In the genomic region with DNA sequence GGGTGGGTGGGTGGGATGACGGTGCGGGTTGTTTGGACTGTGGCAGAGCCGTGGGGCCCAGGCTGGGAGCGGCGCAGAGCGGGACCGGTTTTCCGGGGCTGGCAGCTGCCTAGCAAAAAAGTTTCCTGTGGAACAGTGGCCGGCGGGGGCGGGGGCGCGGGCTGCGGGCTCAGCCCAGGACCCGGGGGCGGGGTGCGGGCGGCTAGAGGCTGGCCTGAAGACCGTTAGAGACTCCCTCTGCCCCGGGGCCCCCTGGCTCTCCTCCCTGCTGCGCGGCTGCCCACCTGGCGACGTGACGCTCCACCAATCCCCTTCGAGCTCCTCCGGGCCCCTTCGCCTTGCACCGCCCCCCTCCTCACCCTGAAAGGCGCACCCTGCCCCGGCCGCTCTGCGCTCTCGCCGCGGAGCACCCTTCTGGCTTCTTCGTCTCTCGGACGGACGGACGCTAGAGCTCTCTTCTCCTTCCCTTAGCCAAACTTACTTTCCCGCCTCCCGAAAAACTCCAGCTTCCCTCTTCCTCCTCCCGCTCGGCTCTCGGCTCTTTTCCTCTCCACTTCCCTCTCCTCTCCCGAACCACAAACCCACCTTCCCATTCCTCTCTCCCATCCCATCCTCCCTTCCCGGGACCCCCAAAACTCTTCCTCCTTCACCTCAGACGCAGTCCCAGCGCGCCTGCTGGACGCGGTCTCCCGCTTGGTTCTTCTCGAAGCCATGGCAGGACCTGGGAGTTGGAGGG, we compare ENCODE assay signal across 8 mouse cellular contexts. TPM values are rescaled to one million over a fixed set of nuclear protein-coding genes. Genes with fewer than 3 reads are reported as not detected.
A peak's percentile ranks its signal among the peaks of the same experiment; 100 is the strongest.
DNase-seq lines count a peak whose midpoint lies in the region; ATAC-seq and TF ChIP-seq lines count a peak whose summit lies in the region.

A gene (plus strand): TSS at position 390 of the 736 bp plus-strand sequence.

- H3K27me3 ChIP-seq in kidney, adult 2 months (replicated peaks; ENCODE audit: control insufficient read depth, insufficient read depth, low read length): no peaks in the 10 kb centered on the region
- peaks cover 33% of the 10 kb centered on the region for H3K27me3 ChIP-seq in embryonic facial prominence, embryonic 13.5 days
- peaks cover 43% of the 10 kb centered on the region for H3K27me3 ChIP-seq in neural tube, embryonic 13.5 days

- peak; percentile 79; the same call in 1 of the 2 replicates for ATAC-seq in embryonic facial prominence, embryonic 13.5 days (ENCODE audit: insufficient number of reproducible peaks, insufficient read depth, low FRiP score, low TSS enrichment, low read depth)
- ATAC-seq in neural tube, embryonic 13.5 days (ENCODE audit: low read depth): peak; percentile 40
- no peak for ATAC-seq in CD4-positive, CD25-positive, alpha-beta regulatory T cell, adult 4 months
- no peak for ATAC-seq in cerebellum, adult (ENCODE audit: insufficient number of reproducible peaks, low FRiP score, low TSS enrichment)

- intact Hi-C loops in heart, postnatal 10 days (cut with DNase I): no loop called here

- H3K4me1 ChIP-seq in kidney, adult 2 months (ENCODE audit: control insufficient read depth, insufficient read depth, low read length): no peaks in the 10 kb centered on the region
- H3K4me1 ChIP-seq in embryonic facial prominence, embryonic 13.5 days: no peaks in the 10 kb centered on the region
- 0 out of 2 replicates have a peak, but pooled peaks cover 4% of the 10 kb centered on the region for H3K4me1 ChIP-seq in neural tube, embryonic 13.5 days (replicated peaks)

- WGBS in kidney, adult 2 months: under 1% methylated on average over 35 of the region's 55 CpGs
- WGBS in embryonic facial prominence, embryonic 13.5 days: 28% methylated on average over 43 of the region's 55 CpGs
- WGBS in neural tube, embryonic 13.5 days: 22% methylated on average over 35 of the region's 55 CpGs

- H3K36me3 ChIP-seq in kidney, adult 2 months (ENCODE audit: control insufficient read depth, insufficient read depth, low read length): no peaks in the 10 kb centered on the region
- no peaks in the 10 kb centered on the region for H3K36me3 ChIP-seq in embryonic facial prominence, embryonic 13.5 days
- H3K36me3 ChIP-seq in neural tube, embryonic 13.5 days: no peaks in the 10 kb centered on the region

- DNase-seq in kidney, adult 2 months: peak; percentile 0
- DNase-seq in kidney, adult 11 months: no peak
- peak; percentile 41 to 59 for DNase-seq in heart, postnatal 10 days
- peak; percentile 44 for DNase-seq in liver

- peak within 1 kb of the TSS; percentile 22; the same call in 1 of the 2 replicates for H3K4me3 ChIP-seq in kidney, adult 2 months (ENCODE audit: insufficient read depth, low read depth, low read length)
- H3K4me3 ChIP-seq in embryonic facial prominence, embryonic 13.5 days: peak within 1 kb of the TSS; percentile 48
- H3K4me3 ChIP-seq in neural tube, embryonic 13.5 days: peak within 1 kb of the TSS; percentile 43

- H3K9ac ChIP-seq in embryonic facial prominence, embryonic 13.5 days: peak within 1 kb of the TSS; percentile 70
- peak within 1 kb of the TSS; percentile 54; the same call in 1 of the 2 replicates for H3K9ac ChIP-seq in neural tube, embryonic 13.5 days

- no peak for TF ChIP-seq CTCF in kidney, adult 2 months (conservative IDR thresholded peaks at IDR 0.05; ENCODE audit: insufficient read depth, insufficient read length, low read depth, low read length)

- H3K4me2 ChIP-seq in embryonic facial prominence, embryonic 13.5 days: peak within 1 kb of the TSS; percentile 64
- peak within 1 kb of the TSS; percentile 74 for H3K4me2 ChIP-seq in neural tube, embryonic 13.5 days

- H3K27ac ChIP-seq in kidney, adult 2 months (ENCODE audit: insufficient read depth, low read depth, low read length): no peak within 1 kb of the TSS
- H3K27ac ChIP-seq in embryonic facial prominence, embryonic 13.5 days: no peak within 1 kb of the TSS
- no peak within 1 kb of the TSS for H3K27ac ChIP-seq in neural tube, embryonic 13.5 days (replicated peaks)

- no peaks in the 10 kb centered on the region for H3K9me3 ChIP-seq in embryonic facial prominence, embryonic 13.5 days
- H3K9me3 ChIP-seq in neural tube, embryonic 13.5 days: no peaks in the 10 kb centered on the region

- TF ChIP-seq POLR2A in kidney, adult 2 months (IDR thresholded peaks at IDR 0.05; ENCODE audit: low read depth, low read length): no peak

RNA-seq across cellular contexts. Expression of the gene that starts here (rescaled TPM):
- polyA plus RNA-seq in kidney, adult 2 months (2012; rRNA removed): 0.02 and 0.04 TPM in 2 replicates
- 18.3 and 18.5 TPM in 2 replicates for polyA plus RNA-seq in embryonic facial prominence, embryonic 13.5 days (2015; fragmentation: Nextera tagmentation; extraction: Ambion mirVana)
- 10 to 100 TPM; 21.3 to 23.2 TPM for total RNA-seq in heart, postnatal 10 days (2021)
- 1.7 and 4.9 TPM in 2 replicates for polyA plus RNA-seq in neural tube, embryonic 13.5 days (2015; fragmentation: Nextera tagmentation; extraction: Ambion mirVana)
- polyA plus RNA-seq in CD4-positive, CD25-positive, alpha-beta regulatory T cell, adult 4 months (2017; shearing (Covaris generic)): not detected

Comparison
In these comparisons a context has a peak if more than half of its experiments do, and no peak if none do; other contexts are left out.
1. Peak in DNase-seq and H3K4me3 ChIP-seq in kidney, adult 2 months; RNA of the gene not detected or under 1 TPM.
2. ATAC-seq: peak in embryonic facial prominence, embryonic 13.5 days (single experiment) and neural tube, embryonic 13.5 days (single experiment); none in CD4-positive, CD25-positive, alpha-beta regulatory T cell, adult 4 months (single experiment) and cerebellum, adult (single experiment).
3. Peak in every context shown above with its lines, with median percentiles within 50 percentile points of each other: H3K4me3 ChIP-seq.